Mouse (Mus musculus): Measurements from ENCODE around the gene Dffa.

GRCm38 (mm10) chr4:149128467-149128866 lies 24.5 kb downstream of the Dffa start:
- TF ChIP-seq CHD2 (IDR thresholded peaks at IDR 0.05; ENCODE audit: low read depth, low read length) (no peak), ZC3H11A (IDR thresholded peaks at IDR 0.05; ENCODE audit: borderline replicate concordance, low read depth, low read length) (no peak), HCFC1 (IDR thresholded peaks at IDR 0.05; ENCODE audit: borderline replicate concordance, insufficient read depth, low read length) (no peak), ZNF384 (IDR thresholded peaks at IDR 0.05; ENCODE audit: low read depth, low read length) (no peak), MAFK (IDR thresholded peaks at IDR 0.05; ENCODE audit: insufficient read depth, low read depth, low read length) (no peak)

Data from ES-E14 (cell line).